Mouse (Mus musculus): ENCODE measurements around the gene Pkp2.

Gene Pkp2

GRCm38 (mm10) chr16:16260882-16261281 lies 47.8 kb downstream of the Pkp2 start:
- DNase-seq (ENCODE audit: low read depth in 1 of 2, low spot score in 2 of 2), result no peak

GRCm38 (mm10) chr16:16261481-16261880 lies 48.4 kb downstream of the Pkp2 start:
- no peak for DNase-seq (ENCODE audit: low read depth in 1 of 2, low spot score in 2 of 2)

GRCm38 (mm10) chr16:16262436-16262835 lies 49.3 kb downstream of the Pkp2 start:
- no peak for DNase-seq (ENCODE audit: low read depth in 1 of 2, low spot score in 2 of 2)

- no peak for DNase-seq (ENCODE audit: low read depth in 1 of 2, low spot score in 2 of 2)
These were observed 59.9 kb downstream of the Pkp2 start for GRCm38 (mm10) chr16:16272978-16273377.

- DNase-seq (ENCODE audit: low read depth in 1 of 2, low spot score in 2 of 2), result no peak
These were observed 60.6 kb downstream of the Pkp2 start for GRCm38 (mm10) chr16:16273752-16274151.

GRCm38 (mm10) chr16:16302369-16303137 lies 89.4 kb downstream of the Pkp2 start, which contains the start of gene Yars2:
Gene Yars2 (plus strand): TSS chr16:16302965.
- peak; percentile 67 to 79 for DNase-seq (ENCODE audit: low read depth in 1 of 2, low spot score in 2 of 2)

- peak; percentile 3 to 5 for DNase-seq (ENCODE audit: low read depth in 1 of 2, low spot score in 2 of 2)
These were observed 90.2 kb downstream of the Pkp2 start for GRCm38 (mm10) chr16:16303138-16303827.

- DNase-seq (ENCODE audit: low read depth in 1 of 2, low spot score in 2 of 2), result no peak
These were observed 90.8 kb downstream of the Pkp2 start for GRCm38 (mm10) chr16:16303888-16304287.

GRCm38 (mm10) chr16:16311319-16311718 lies 98.2 kb downstream of the Pkp2 start:
- DNase-seq (ENCODE audit: low read depth in 1 of 2, low spot score in 2 of 2), result no peak

Data from monocyte, adult 2 months (primary cell).